Mouse (Mus musculus) lung, postnatal 0 days (tissue): ENCODE data around the gene Cog5.

ENCODE experiments used
- CTCF ChIP-seq: IDR thresholded peaks from 2 replicates; pipeline ENCODE4 v1.5.1; 2016; ENCODE audit warnings: antibody characterized with exemption, mild to moderate bottlenecking
- EP300 ChIP-seq: IDR thresholded peaks from 2 replicates; pipeline ENCODE4 v1.6.1; 2016; ENCODE audit warnings: antibody characterized with exemption, mild to moderate bottlenecking, control low read depth

DNA sequence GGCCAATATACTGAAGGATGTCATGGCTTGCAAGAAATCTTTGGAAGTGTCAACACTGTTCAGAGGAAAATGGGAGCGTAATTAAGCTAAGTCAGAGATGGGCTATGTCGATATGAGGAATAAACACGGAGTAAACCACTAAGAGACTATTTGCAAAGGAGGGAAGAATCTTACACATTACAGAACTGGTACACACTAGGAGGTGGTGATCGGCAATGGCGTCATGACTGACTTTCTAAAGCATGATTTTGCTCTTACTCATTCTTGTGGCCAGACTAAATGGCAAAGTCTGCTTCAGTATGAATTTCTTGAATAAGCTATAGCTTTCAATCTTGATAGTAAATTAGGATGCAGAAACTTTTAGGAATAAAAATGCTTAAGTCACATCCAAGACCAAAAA is 1.1 kb upstream of the Cog5 start:
- no peak for TF ChIP-seq CTCF
- TF ChIP-seq EP300, result no peak
